Mouse (Mus musculus) spleen, adult 2 months (tissue): ENCODE measurements around the gene Ubr3.

Source experiments
- CTCF ChIP-seq: fragments of 200-500 bp; IDR thresholded peaks from 2 replicates; pipeline ENCODE4 v1.5.1; 2011; ENCODE audit warnings: mild to moderate bottlenecking, inconsistent platforms; ENCODE audit not compliant: insufficient read depth, insufficient read length, insufficient replicate concordance; ENCODE audit errors: extremely low read depth
- POLR2A ChIP-seq: fragments of 200-500 bp; IDR thresholded peaks from 2 replicates; pipeline ENCODE4 v1.6.1; 2011; ENCODE audit warnings: low read depth, low read length, inconsistent platforms

DNA sequence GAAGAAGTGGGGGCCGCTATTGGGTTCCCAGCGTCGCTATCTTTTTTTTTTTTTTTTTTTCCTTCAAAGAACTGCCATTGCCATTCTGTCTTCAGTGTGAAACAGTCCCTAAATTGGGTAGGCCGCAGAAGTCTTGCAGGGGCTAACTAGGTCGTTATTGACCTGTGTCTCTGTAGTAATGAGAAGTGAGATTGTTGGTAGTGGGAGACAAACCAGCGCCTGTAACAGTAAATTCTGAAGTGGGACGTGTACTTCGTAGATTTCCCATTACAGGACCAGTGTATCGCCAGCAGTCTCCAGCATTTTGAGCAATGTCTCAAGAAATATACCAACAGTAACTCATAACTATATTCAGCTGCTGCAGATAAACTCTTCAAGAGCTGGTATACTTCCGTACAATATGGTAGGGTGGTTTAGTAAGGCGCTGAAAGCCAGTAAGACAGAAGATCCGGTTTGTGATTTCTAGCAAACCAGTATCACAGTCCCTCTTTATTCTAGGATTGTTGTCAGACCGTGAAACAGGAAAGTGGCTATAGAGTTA is 34.9 kb upstream of the Ubr3 start:
- TF ChIP-seq CTCF (no peak), POLR2A (no peak)
